Mouse (Mus musculus): ENCODE data around the gene 2210016L21Rik. TPM values are rescaled to one million over a fixed set of nuclear protein-coding genes. Genes with fewer than 3 reads are reported as not detected.

Gene 2210016L21Rik
- total and polyA plus RNA-seq, 3 experiments, result 30.2 to 38.7 (median 34.3) TPM

GRCm38 (mm10) chr5:114997327-114997726 lies 55.4 kb downstream of the 2210016L21Rik start:
- no peak for TF ChIP-seq POLR2AphosphoS5 (IDR thresholded peaks at IDR 0.05; ENCODE audit: insufficient replicate concordance, low read depth, low read length)
- TF ChIP-seq TAL1 (conservative IDR thresholded peaks at IDR 0.05; ENCODE audit: low read depth, low read length), result no peak
- TF ChIP-seq GATA1 (IDR thresholded peaks at IDR 0.05; ENCODE audit: borderline replicate concordance, low read length), result no peak
- TF ChIP-seq GATA2 (IDR thresholded peaks at IDR 0.05; ENCODE audit: borderline replicate concordance, low read depth, low read length), result no peak
- no peak for TF ChIP-seq CTCF (IDR thresholded peaks at IDR 0.05; ENCODE audit: low read depth, low read length)
- DNase-seq (ENCODE audit: low spot score), result no peak
- Histone ChIP-seq H3K9me3 (replicated peaks) (no peaks in the 10 kb centered on the region), H3K36me3 (replicated peaks) (no peaks in the 10 kb centered on the region), H3K4me3 (ENCODE audit: low read depth, low read length) (no peak overlapping the region), H3K27me3 (ENCODE audit: insufficient read depth, low read length) (peaks cover 52% of the 10 kb centered on the region), H3K4me1 (ENCODE audit: insufficient read depth, low read depth, low read length) (peaks cover 9% of the 10 kb centered on the region; the same call in 1 of the 2 replicates)
- no peak for ATAC-seq (ENCODE audit: extremely low read depth, insufficient number of reproducible peaks, low FRiP score, poor library complexity, severe bottlenecking)

Other genes with a start within 250 kb of the 2210016L21Rik start
- gene Tchp, start 234.4 kb upstream of the 2210016L21Rik start, total RNA-seq (2014; fragmentation: Nextera tagmentation), result 5.3 and 11.4 TPM in 2 replicates
- 11.6 and 11.9 TPM in 2 replicates for gene Tchp, start 234.4 kb upstream of the 2210016L21Rik start, total RNA-seq (2017)
- gene Tchp, start 234.4 kb upstream of the 2210016L21Rik start, polyA plus RNA-seq (2012), result 20.1 and 23.0 TPM in 2 replicates
- gene Ankrd13a, start 167.5 kb upstream of the 2210016L21Rik start, total RNA-seq (2014; fragmentation: Nextera tagmentation), result 779 and 780 TPM in 2 replicates
- gene Ankrd13a, start 167.5 kb upstream of the 2210016L21Rik start, total RNA-seq (2017), result 554 and 576 TPM in 2 replicates
- 737 and 869 TPM in 2 replicates for gene Ankrd13a, start 167.5 kb upstream of the 2210016L21Rik start, polyA plus RNA-seq (2012)
- 213 and 227 TPM in 2 replicates for gene Git2, start 166.6 kb upstream of the 2210016L21Rik start, total RNA-seq (2014; fragmentation: Nextera tagmentation)
- 101 and 104 TPM in 2 replicates for gene Git2, start 166.6 kb upstream of the 2210016L21Rik start, total RNA-seq (2017)
- gene Git2, start 166.6 kb upstream of the 2210016L21Rik start, polyA plus RNA-seq (2012), result 201 and 245 TPM in 2 replicates
- 10.8 and 12.0 TPM in 2 replicates for gene 1500011B03Rik, start 118.7 kb upstream of the 2210016L21Rik start, total RNA-seq (2014; fragmentation: Nextera tagmentation)
- gene 1500011B03Rik, start 118.7 kb upstream of the 2210016L21Rik start, total RNA-seq (2017), result 1.9 and 2.0 TPM in 2 replicates
- 0.45 and 0.94 TPM in 2 replicates for gene 1500011B03Rik, start 118.7 kb upstream of the 2210016L21Rik start, polyA plus RNA-seq (2012)
- gene 4930519G04Rik, start 88.5 kb upstream of the 2210016L21Rik start, total RNA-seq (2014; fragmentation: Nextera tagmentation), result not detected in 2 replicates
- gene 4930519G04Rik, start 88.5 kb upstream of the 2210016L21Rik start, total RNA-seq (2017), result not detected in 2 replicates
- not detected in 2 replicates for gene 4930519G04Rik, start 88.5 kb upstream of the 2210016L21Rik start, polyA plus RNA-seq (2012)
- gene Gm9936, start 83.5 kb upstream of the 2210016L21Rik start, total RNA-seq (2014; fragmentation: Nextera tagmentation), result not detected in 2 replicates
- gene Gm9936, start 83.5 kb upstream of the 2210016L21Rik start, total RNA-seq (2017), result 0.06 and 0.22 TPM in 2 replicates
- gene Gm9936, start 83.5 kb upstream of the 2210016L21Rik start, polyA plus RNA-seq (2012), result not detected in 2 replicates
- gene Oasl2, start 45.2 kb upstream of the 2210016L21Rik start, total RNA-seq (2014; fragmentation: Nextera tagmentation), result not detected in 2 replicates
- 0.29 and 0.33 TPM in 2 replicates for gene Oasl2, start 45.2 kb upstream of the 2210016L21Rik start, total RNA-seq (2017)
- gene Oasl2, start 45.2 kb upstream of the 2210016L21Rik start, polyA plus RNA-seq (2012), result not detected in 2 replicates
- 6.8 and 21.9 TPM in 2 replicates for gene Oasl1, start 18.9 kb upstream of the 2210016L21Rik start, total RNA-seq (2014; fragmentation: Nextera tagmentation)
- gene Oasl1, start 18.9 kb upstream of the 2210016L21Rik start, total RNA-seq (2017), result 4.2 and 5.4 TPM in 2 replicates
- gene Oasl1, start 18.9 kb upstream of the 2210016L21Rik start, polyA plus RNA-seq (2012), result 14.0 and 18.0 TPM in 2 replicates
- not detected in 2 replicates for gene Hnf1a, start 28.9 kb downstream of the 2210016L21Rik start, total RNA-seq (2014; fragmentation: Nextera tagmentation)
- 0.38 TPM in 1 of 2 replicates, not detected in the other for gene Hnf1a, start 28.9 kb downstream of the 2210016L21Rik start, total RNA-seq (2017)
- gene Hnf1a, start 28.9 kb downstream of the 2210016L21Rik start, polyA plus RNA-seq (2012), result 0.02 TPM in 1 of 2 replicates, not detected in the other
- 53.9 and 69.2 TPM in 2 replicates for gene Sppl3, start 69.0 kb downstream of the 2210016L21Rik start, total RNA-seq (2014; fragmentation: Nextera tagmentation)
- 31.8 and 35.9 TPM in 2 replicates for gene Sppl3, start 69.0 kb downstream of the 2210016L21Rik start, total RNA-seq (2017)
- 29.5 and 33.9 TPM in 2 replicates for gene Sppl3, start 69.0 kb downstream of the 2210016L21Rik start, polyA plus RNA-seq (2012)
- gene Gm10401, start 156.1 kb downstream of the 2210016L21Rik start, total RNA-seq (2014; fragmentation: Nextera tagmentation), result not detected in 2 replicates
- 0.46 and 0.49 TPM in 2 replicates for gene Gm10401, start 156.1 kb downstream of the 2210016L21Rik start, total RNA-seq (2017)
- gene Gm10401, start 156.1 kb downstream of the 2210016L21Rik start, polyA plus RNA-seq (2012), result not detected in 2 replicates
- 23.4 and 28.1 TPM in 2 replicates for gene Acads, start 177.2 kb downstream of the 2210016L21Rik start, total RNA-seq (2014; fragmentation: Nextera tagmentation)
- 23.0 and 26.3 TPM in 2 replicates for gene Acads, start 177.2 kb downstream of the 2210016L21Rik start, total RNA-seq (2017)
- gene Acads, start 177.2 kb downstream of the 2210016L21Rik start, polyA plus RNA-seq (2012), result 62.6 and 63.4 TPM in 2 replicates
- 12.2 and 12.5 TPM in 2 replicates for gene Unc119b, start 192.8 kb downstream of the 2210016L21Rik start, total RNA-seq (2014; fragmentation: Nextera tagmentation)
- gene Unc119b, start 192.8 kb downstream of the 2210016L21Rik start, total RNA-seq (2017), result 14.3 and 16.0 TPM in 2 replicates
- gene Unc119b, start 192.8 kb downstream of the 2210016L21Rik start, polyA plus RNA-seq (2012), result 32.8 and 32.9 TPM in 2 replicates
- gene Mlec, start 216.0 kb downstream of the 2210016L21Rik start, total RNA-seq (2014; fragmentation: Nextera tagmentation), result 191 and 201 TPM in 2 replicates
- 198 and 202 TPM in 2 replicates for gene Mlec, start 216.0 kb downstream of the 2210016L21Rik start, total RNA-seq (2017)
- 105 and 119 TPM in 2 replicates for gene Mlec, start 216.0 kb downstream of the 2210016L21Rik start, polyA plus RNA-seq (2012)

Data from G1E (cell line).